Mouse (Mus musculus) erythroid progenitor cell, adult 5-6 weeks (primary cell): Measurements from ENCODE around the gene Zer1. TPM values are rescaled to one million over a fixed set of nuclear protein-coding genes. Genes with fewer than 3 reads are reported as not detected.
A peak's percentile ranks its signal among the peaks of the same experiment; 100 is the strongest.
"Not testable (repeated sequence)": the region's sequence is repeated elsewhere in the genome, so short reads cannot be mapped to it uniquely, and the experiment has no call there.

Experiments used
- ATAC-seq: replicated peaks from 2 replicates; pipeline ENCODE4 v1.8.0; 2016; ENCODE audit warnings: moderate number of reproducible peaks, mild to moderate bottlenecking, moderate TSS enrichment, inconsistent platforms; ENCODE audit not compliant: poor library complexity, low FRiP score, severe bottlenecking
- total RNA-seq, 2 experiments: library from RNA; stranded (forward) in 1 of 2; stranded (reverse) in 1 of 2; fragments of 150-400 nt in 1 of 2; fragments of 186-747, 209-891 nt in 1 of 2; gene quantifications; 2 replicates each; pipeline versions ENCODE4 v1.2.3 to v1.2.4; 2015 to 2017; ENCODE audit warnings: low replicate concordance in 2 of 2

The Zer1 gene
- total RNA-seq, 2 experiments from 2014 or later: 6.7 to 10.9 TPM

DNA sequence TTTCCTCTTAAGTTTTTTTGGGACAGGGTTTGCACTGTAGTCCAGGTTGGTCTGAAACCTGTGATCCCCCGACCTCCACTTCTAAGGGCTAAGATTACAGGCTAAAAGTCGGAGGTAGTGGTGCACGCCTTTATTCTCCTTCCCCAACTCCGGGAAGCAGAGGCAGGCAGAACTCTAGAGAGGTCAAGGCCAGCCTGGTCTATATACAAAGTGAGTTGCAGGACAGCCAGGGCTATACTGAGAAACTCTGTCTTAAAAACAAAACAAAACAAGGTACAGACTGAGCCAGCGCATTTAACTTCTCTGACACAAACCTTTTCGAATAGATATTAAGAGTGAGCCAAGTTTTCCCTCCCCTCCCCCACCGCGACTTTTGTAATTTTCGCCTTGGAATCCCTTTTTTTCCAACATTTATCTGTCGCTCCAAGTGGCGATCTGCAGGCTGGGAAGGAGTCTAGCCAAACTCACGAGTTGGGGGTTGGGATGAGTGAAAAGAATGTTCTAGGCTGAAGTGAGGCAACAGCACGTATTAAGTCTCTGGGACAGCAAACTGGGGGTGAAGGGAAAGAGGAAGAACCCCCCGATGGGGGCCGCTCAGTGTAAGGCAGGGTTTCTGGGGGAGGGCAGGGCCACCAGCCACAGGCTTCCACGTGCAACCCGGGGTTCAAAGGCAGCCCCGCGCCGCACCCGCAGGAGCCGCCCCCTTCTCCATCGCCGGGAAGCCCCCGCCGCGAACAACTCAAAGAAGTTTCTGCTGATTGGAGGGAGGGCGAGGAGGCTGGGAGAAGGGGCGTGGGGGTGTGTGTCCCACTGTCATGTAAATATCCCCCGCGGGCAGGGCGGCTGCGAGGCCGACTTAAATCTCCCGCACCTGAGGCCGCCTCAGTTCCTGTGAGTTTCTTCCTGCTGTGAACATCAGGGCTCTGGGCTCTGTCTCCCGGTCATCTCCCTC is 62.9 kb downstream of the Zer1 start:
- no peak for ATAC-seq

DNA sequence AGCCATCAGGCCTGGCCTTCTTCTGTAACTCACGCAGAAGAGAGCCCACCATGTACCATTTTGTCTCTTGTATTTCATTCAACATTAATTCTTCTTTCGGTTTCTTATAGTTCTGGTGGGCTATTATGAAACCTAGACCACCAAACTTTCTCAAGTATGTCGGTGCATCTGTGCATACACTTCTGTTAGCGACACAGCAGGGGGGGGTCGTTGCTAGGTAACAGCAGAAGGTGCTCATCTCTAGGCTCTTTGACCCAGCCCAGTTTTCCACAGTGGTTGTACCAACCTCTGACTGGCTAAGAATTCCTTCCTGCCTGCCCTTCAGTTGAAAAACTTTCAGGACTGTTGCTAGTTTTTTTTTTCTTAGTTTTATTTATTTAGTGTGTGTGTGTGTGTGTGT is 66.0 kb downstream of the Zer1 start:
- ATAC-seq: no peak

DNA sequence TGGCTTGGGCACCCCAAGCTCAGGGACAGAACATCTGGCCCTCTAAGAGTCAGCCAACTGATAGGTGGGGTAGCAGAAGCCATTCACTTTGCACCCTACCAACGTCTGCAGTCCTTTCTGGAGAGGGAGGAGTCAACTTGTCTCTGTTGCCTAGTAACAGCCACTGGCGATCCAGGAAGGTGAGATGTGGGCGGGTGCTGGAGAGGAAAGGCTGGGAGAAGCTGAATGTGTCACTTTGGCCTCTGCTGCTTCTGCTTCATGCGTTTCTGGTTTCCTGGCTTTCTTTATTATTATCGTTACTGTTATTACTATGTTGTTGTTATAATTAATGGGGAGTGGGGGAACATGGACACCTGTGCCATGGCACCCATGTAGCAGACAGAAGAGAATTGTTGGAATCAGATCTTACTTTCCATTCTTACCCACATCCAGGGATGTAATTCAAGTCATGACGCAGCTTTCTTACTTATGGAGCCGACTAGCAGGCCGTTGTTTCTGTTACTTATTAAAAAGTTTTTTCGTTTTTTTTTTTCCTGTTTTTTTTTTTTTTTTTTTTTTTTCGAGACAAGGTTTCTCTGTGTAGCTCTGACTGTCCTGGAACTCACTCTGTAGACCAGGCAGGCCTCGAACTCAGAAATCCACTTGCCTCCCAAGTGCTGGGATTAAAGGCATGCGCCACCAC is 67.0 kb downstream of the Zer1 start, which contains the start of gene Set:
Gene Set, plus strand, starts transcription at position 156 of the 682 bp plus-strand sequence.
- peak; percentile 68 for ATAC-seq

DNA sequence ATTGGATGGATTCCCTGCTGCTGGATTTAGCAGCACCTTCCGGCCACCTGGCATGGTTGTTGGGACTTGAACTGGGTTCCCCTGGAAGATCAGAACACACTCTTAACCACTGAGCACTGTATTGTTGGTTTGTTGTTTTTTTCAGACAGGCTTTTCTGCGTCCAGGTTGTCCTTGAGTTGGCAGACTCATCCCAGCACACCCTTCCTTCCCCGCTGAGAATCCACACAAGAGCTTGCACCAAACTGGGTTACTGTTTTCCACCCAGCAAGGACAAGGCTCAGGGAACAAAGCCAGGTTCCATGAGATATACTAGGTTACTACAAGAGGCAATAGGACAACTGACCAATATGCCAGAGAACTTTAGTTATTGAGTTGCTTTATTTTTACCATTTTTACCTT is 67.6 kb downstream of the Zer1 start:
- no peak for ATAC-seq

DNA sequence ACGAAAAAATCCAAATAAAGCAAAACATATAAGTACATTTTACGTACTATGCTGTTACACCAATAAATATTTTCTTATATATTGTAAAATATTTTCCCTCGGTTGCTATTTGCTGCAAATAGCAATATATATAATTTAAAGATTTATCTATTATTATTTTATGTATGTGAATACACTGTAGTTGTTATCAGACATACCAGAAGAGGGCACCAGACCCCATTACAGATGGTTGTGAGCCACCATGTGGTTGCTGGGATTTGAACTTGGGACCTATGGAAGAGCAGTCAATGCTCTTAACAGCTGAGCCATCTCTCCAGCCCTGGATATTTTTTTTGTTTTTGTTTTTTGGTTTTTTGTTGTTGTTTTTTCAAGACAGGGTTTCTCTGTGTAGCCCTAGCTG is 69.1 kb downstream of the Zer1 start:
- ATAC-seq: not testable (repeated sequence)

DNA sequence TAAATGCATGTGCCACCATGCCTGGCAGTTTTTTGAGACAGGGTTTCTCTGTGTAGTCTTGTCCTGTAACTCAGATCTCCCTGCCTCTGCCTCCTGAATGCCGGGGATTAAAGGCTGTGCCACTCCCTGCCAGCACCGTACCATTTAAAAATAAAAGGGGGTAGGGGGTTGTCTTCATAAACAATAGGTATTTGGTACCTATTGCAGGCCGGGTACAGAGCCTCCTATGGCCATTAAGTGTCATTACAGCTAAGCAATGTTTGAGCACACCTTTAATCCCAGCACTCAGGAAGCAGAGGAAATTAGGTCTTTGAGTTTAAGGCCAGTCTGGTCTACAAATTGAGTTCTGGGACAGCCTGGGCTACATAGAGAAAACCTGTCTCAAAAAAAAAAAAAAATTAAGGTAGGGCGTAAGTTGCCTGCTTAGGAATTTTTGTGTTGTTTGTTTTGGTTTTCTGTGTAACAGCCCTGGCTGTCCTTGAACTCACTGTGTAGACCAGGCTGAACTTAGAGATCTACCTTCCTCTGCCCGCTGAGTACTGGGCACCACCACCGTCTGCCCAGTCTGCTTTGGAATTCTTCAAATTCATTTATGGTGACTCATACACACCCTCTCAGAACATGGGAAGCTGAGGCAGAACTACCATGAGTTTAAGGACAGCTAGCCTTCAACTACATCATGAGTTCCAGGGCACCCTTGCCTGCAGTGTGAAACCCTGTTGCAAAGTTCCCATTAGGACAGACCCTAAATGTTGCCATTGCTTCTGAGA is 72.2 kb downstream of the Zer1 start:
- ATAC-seq: no peak

DNA sequence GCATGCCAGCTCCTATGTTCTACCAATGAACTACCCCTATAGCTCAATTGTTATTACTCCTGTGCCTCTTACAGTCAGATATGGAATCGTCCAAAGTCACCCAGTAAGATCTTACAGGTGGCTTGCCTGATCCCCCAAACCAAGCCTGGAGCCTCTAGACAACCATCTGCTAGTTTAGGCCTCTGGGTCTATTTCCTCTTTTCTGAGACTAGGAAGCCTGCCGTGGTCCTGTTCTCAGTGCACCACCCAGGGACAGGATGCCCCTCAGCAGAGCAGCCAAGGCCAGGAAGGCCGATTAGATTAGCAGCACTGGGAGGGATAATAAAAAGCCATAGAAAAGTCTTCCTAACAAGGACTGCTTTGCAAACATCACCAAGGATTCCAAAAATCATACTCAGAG is 74.6 kb downstream of the Zer1 start:
- ATAC-seq: no peak

DNA sequence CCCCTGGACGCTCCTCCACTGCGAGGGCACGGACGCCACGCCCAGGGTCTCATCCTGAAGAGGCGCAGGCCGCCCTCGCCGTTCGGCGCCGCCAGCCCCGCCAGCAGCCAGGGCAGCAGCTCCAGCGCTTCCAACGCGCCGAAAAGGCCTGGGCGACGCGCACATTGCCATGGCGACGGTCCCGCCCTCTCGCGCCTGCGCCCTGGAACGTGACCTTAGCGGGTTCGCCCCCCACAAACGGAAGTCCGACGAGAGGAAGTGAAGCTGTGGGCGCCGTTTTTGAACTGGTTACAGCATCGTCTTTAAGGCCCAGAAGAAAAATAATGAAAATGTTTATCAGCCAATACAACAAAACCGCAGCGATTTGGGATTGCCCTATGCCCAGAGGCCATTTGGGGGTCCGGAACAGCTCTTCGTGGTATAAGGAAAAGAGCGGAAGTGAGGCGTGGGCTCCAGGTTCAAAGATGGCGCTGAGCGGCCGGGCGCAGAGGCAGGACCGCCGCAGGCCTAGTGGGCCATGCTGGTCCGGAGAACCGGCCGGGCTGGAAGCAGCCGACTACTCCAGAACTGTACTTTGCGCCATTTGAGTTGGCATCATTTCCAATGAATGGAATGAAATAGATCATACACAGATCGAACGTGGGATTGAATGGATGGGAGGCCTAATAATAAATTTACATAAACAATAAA is 75.5 kb downstream of the Zer1 start, which contains the start of gene Wdr34:
Gene Wdr34, minus strand, starts transcription at position 183 of the 690 bp plus-strand sequence.
- peak; percentile 98 for ATAC-seq

DNA sequence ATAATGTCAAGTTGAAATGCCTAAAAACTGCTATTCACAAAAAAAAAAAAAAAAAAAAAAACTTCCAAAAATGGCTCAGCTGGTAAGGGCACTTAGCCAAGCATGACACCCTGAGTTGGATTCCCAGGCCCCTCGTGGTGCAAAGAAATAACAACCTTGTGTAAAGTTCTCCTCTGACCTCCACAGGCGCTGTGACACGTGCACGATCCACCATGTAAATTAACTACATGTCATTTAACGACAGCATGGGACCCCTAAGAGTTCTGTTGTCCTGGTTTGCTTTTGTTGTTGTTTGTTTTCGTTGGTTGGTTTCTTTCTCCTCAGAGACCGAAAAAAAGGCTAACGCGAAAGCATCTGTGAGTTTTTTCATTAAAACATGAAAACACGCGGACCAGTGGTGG is 76.3 kb downstream of the Zer1 start:
- ATAC-seq: no peak

Other genes with a start within 250 kb of the Zer1 start
- 168 and 212 TPM in 2 replicates for gene Odf2, start 235.4 kb downstream of the Zer1 start, total RNA-seq (2015; ENCODE audit: low replicate concordance)
- 352 and 377 TPM in 2 replicates for gene Odf2, start 235.4 kb downstream of the Zer1 start, total RNA-seq (2017; ENCODE audit: low replicate concordance)
- 15.5 and 39.8 TPM in 2 replicates for gene Gle1, start 189.2 kb downstream of the Zer1 start, total RNA-seq (2015; ENCODE audit: low replicate concordance)
- gene Gle1, start 189.2 kb downstream of the Zer1 start, total RNA-seq (2017; ENCODE audit: low replicate concordance): 41.2 and 47.4 TPM in 2 replicates
- 33.5 and 34.6 TPM in 2 replicates for gene Sptan1, start 159.0 kb downstream of the Zer1 start, total RNA-seq (2015; ENCODE audit: low replicate concordance)
- 16.2 and 17.8 TPM in 2 replicates for gene Sptan1, start 159.0 kb downstream of the Zer1 start, total RNA-seq (2017; ENCODE audit: low replicate concordance)
- gene Wdr34, start 75.7 kb downstream of the Zer1 start, total RNA-seq (2015; ENCODE audit: low replicate concordance): 2.1 and 3.2 TPM in 2 replicates
- 0.26 TPM in 1 of 2 replicates, not detected in the other for gene Wdr34, start 75.7 kb downstream of the Zer1 start, total RNA-seq (2017; ENCODE audit: low replicate concordance)
- gene Set, start 67.2 kb downstream of the Zer1 start, total RNA-seq (2015; ENCODE audit: low replicate concordance): 56.2 and 60.5 TPM in 2 replicates
- gene Set, start 67.2 kb downstream of the Zer1 start, total RNA-seq (2017; ENCODE audit: low replicate concordance): 155 and 219 TPM in 2 replicates
- gene Pkn3, start 46.9 kb downstream of the Zer1 start, total RNA-seq (2015; ENCODE audit: low replicate concordance): not detected in 2 replicates
- not detected in 2 replicates for gene Pkn3, start 46.9 kb downstream of the Zer1 start, total RNA-seq (2017; ENCODE audit: low replicate concordance)
- 8.6 and 13.4 TPM in 2 replicates for gene Zdhhc12, start 30.9 kb downstream of the Zer1 start, total RNA-seq (2015; ENCODE audit: low replicate concordance)
- 2.3 and 4.0 TPM in 2 replicates for gene Zdhhc12, start 30.9 kb downstream of the Zer1 start, total RNA-seq (2017; ENCODE audit: low replicate concordance)
- 4.7 and 9.2 TPM in 2 replicates for gene Tbc1d13, start 9.2 kb upstream of the Zer1 start, total RNA-seq (2015; ENCODE audit: low replicate concordance)
- 4.8 and 13.2 TPM in 2 replicates for gene Tbc1d13, start 9.2 kb upstream of the Zer1 start, total RNA-seq (2017; ENCODE audit: low replicate concordance)
- not detected in 2 replicates for gene Endog, start 46.9 kb upstream of the Zer1 start, total RNA-seq (2015; ENCODE audit: low replicate concordance)
- gene Endog, start 46.9 kb upstream of the Zer1 start, total RNA-seq (2017; ENCODE audit: low replicate concordance): 1.7 TPM in 1 of 2 replicates, not detected in the other
- 2.9 and 10.5 TPM in 2 replicates for gene Spout1, start 53.9 kb upstream of the Zer1 start, total RNA-seq (2015; ENCODE audit: low replicate concordance)
- gene Spout1, start 53.9 kb upstream of the Zer1 start, total RNA-seq (2017; ENCODE audit: low replicate concordance): 3.5 and 7.6 TPM in 2 replicates
- gene Kyat1, start 81.3 kb upstream of the Zer1 start, total RNA-seq (2015; ENCODE audit: low replicate concordance): 3.2 TPM in 1 of 2 replicates, not detected in the other
- 1.8 and 2.3 TPM in 2 replicates for gene Kyat1, start 81.3 kb upstream of the Zer1 start, total RNA-seq (2017; ENCODE audit: low replicate concordance)
- 9.6 and 11.9 TPM in 2 replicates for gene Lrrc8a, start 113.1 kb upstream of the Zer1 start, total RNA-seq (2015; ENCODE audit: low replicate concordance)
- 6.9 and 10.7 TPM in 2 replicates for gene Lrrc8a, start 113.1 kb upstream of the Zer1 start, total RNA-seq (2017; ENCODE audit: low replicate concordance)
- not detected in 2 replicates for gene Gm28035, start 116.0 kb upstream of the Zer1 start, total RNA-seq (2015; ENCODE audit: low replicate concordance)
- gene Gm28035, start 116.0 kb upstream of the Zer1 start, total RNA-seq (2017; ENCODE audit: low replicate concordance): 0.13 TPM in 1 of 2 replicates, not detected in the other
- 6.1 and 11.3 TPM in 2 replicates for gene Phyhd1, start 141.6 kb upstream of the Zer1 start, total RNA-seq (2015; ENCODE audit: low replicate concordance)
- gene Phyhd1, start 141.6 kb upstream of the Zer1 start, total RNA-seq (2017; ENCODE audit: low replicate concordance): 2.8 and 9.6 TPM in 2 replicates
- not detected in 2 replicates for gene Gm28038, start 156.5 kb upstream of the Zer1 start, total RNA-seq (2015; ENCODE audit: low replicate concordance)
- not detected in 2 replicates for gene Gm28038, start 156.5 kb upstream of the Zer1 start, total RNA-seq (2017; ENCODE audit: low replicate concordance)
- 1.3 TPM in 1 of 2 replicates, not detected in the other for gene Dolk, start 161.7 kb upstream of the Zer1 start, total RNA-seq (2015; ENCODE audit: low replicate concordance)
- gene Dolk, start 161.7 kb upstream of the Zer1 start, total RNA-seq (2017; ENCODE audit: low replicate concordance): 1.0 TPM in 1 of 2 replicates, not detected in the other
- 15.5 and 19.3 TPM in 2 replicates for gene Nup188, start 161.8 kb upstream of the Zer1 start, total RNA-seq (2015; ENCODE audit: low replicate concordance)
- 12.1 and 13.9 TPM in 2 replicates for gene Nup188, start 161.8 kb upstream of the Zer1 start, total RNA-seq (2017; ENCODE audit: low replicate concordance)
- gene Sh3glb2, start 234.8 kb upstream of the Zer1 start, total RNA-seq (2015; ENCODE audit: low replicate concordance): 6.5 and 8.4 TPM in 2 replicates
- 5.4 and 10.8 TPM in 2 replicates for gene Sh3glb2, start 234.8 kb upstream of the Zer1 start, total RNA-seq (2017; ENCODE audit: low replicate concordance)
- 3.8 and 7.2 TPM in 2 replicates for gene Miga2, start 239.6 kb upstream of the Zer1 start, total RNA-seq (2015; ENCODE audit: low replicate concordance)
- 12.4 and 18.7 TPM in 2 replicates for gene Miga2, start 239.6 kb upstream of the Zer1 start, total RNA-seq (2017; ENCODE audit: low replicate concordance)